Mouse (Mus musculus) thymus, postnatal 25 days (tissue): Measurements from ENCODE around the gene Vps26c.

Experiments used
- DNase-seq: peaks from one replicate; pipeline ENCODE4 v3.0.0; 2022

Gene Vps26c

GRCm38 (mm10) chr16:94526344-94527151, at the start of gene Vps26c:
Gene Vps26c, minus strand, starts transcription at chr16:94526830.
- DNase-seq, result peak; percentile 98

- no peak for DNase-seq
These were observed 49.1 kb upstream of the Vps26c start for GRCm38 (mm10) chr16:94575757-94576156.

DNA sequence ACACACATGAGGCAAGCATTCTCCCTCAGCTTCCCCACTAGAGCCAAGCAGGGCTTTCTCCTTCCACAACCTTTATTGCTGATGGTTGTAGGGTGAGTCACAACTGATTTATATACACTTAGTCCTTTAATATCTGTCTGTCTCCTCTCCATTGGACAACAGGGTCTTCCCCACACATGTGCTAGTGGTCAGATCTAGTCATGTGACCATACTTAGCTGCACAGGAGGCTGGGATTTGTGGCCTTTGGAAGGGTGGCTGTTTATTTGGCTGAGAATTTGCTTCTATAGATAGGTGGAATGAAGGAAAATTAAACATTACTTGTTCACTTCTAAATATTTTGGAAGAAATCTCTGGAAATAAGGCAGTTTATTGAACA, 48.1 kb upstream of the Vps26c start:
- no peak for DNase-seq

GRCm38 (mm10) chr16:94574025-94574717, 47.5 kb upstream of the Vps26c start:
- DNase-seq, result no peak

GRCm38 (mm10) chr16:94572422-94572821, 45.8 kb upstream of the Vps26c start:
- no peak for DNase-seq

GRCm38 (mm10) chr16:94571111-94571993, 44.7 kb upstream of the Vps26c start:
- DNase-seq, result no peak

- peak; percentile 69 for DNase-seq
These were observed 43.9 kb upstream of the Vps26c start for GRCm38 (mm10) chr16:94570361-94571041.

GRCm38 (mm10) chr16:94569229-94570176, 42.9 kb upstream of the Vps26c start, which contains the start of gene Dyrk1a:
Gene Dyrk1a, plus strand, starts transcription at chr16:94570010.
- peak; percentile 99 for DNase-seq

- no peak for DNase-seq
These were observed 42.0 kb upstream of the Vps26c start for GRCm38 (mm10) chr16:94568335-94569228.

GRCm38 (mm10) chr16:94567751-94568150, 41.1 kb upstream of the Vps26c start:
- no peak for DNase-seq

- DNase-seq, result no peak
These were observed 40.4 kb upstream of the Vps26c start for GRCm38 (mm10) chr16:94566834-94567585.

- no peak for DNase-seq
These were observed 39.5 kb upstream of the Vps26c start for GRCm38 (mm10) chr16:94566124-94566523.

GRCm38 (mm10) chr16:94560618-94561017, 34.0 kb upstream of the Vps26c start:
- DNase-seq, result no peak

DNA sequence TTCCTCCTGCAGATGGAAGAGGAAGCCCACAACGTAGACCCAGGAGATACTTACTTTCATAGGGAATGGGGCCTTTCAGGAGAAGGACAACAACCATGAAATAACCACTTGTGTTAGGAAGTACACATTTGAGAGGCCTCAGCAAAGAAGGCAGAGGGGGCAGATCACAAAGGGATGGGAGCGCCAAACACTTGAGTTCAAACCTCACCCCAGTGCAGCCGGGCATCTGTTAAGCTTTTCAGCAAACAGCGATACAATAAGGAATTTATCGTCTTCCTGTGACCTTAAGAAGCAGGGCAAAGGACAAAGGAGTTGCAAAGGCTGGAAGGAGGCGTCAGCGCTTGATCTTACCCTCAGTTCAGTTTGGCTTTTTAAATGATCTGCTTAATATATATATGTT, 33.2 kb upstream of the Vps26c start:
- DNase-seq, result no peak

GRCm38 (mm10) chr16:94559282-94559681, 32.7 kb upstream of the Vps26c start:
- no peak for DNase-seq

DNA sequence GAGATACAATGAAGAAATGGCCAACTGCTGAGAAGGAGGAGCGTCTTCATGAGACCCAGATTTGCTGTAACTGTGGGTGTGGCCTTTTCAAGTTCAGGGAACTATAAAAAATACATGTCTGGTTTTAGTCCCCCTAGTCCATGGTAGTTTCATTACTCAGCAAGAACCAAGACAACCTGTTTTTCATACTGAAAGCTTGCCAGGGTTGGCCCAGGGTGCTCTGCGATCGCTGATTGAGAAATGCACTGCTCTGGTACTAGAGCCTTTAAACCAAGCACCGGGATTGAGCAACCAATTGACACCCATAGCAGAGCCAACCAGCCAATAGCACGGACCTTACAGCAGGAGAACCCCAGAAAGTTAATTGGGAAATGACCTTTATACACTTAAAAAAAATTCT, 29.6 kb upstream of the Vps26c start:
- DNase-seq, result no peak

GRCm38 (mm10) chr16:94555346-94555745, 28.7 kb upstream of the Vps26c start:
- DNase-seq, result no peak

DNA sequence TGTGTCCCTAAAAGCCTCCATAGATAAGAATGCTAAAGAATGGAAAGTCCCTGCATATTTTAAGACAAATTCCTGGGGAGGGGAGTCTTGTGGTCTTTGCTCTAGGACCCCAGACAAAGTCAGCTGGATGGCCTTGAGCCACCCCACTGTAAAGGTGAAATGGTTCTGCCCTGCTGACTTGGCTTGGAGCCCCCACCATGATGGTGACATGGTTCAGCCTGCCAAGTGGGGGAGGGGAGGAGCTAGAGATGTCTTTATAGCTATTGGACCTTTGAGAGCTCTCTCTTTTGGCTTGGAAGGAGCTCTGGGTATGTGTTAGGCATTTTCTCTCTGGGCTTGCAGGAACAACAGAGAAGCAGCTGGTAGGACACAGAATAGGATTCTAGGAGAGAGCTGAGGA, 25.3 kb upstream of the Vps26c start:
- no peak for DNase-seq

- no peak for DNase-seq
These were observed 23.2 kb upstream of the Vps26c start for GRCm38 (mm10) chr16:94549813-94550212.
